Mouse (Mus musculus) stomach, embryonic 14.5 days (tissue): Measurements from ENCODE around the gene Ntn5. TPM values are rescaled to one million over a fixed set of nuclear protein-coding genes. Genes with fewer than 3 reads are reported as not detected.

Experiments used
- ATAC-seq: fragments of 200-750 bp; cut with Nextera tagmentation; 2 replicates; pipeline ENCODE4 v1.8.0; 2017; ENCODE audit warnings: low read depth, moderate TSS enrichment; ENCODE audit not compliant: insufficient number of reproducible peaks, insufficient read depth, low FRiP score
- H3K27ac ChIP-seq: fragments of 300-500 bp; sonication (generic); 2 replicates; pipeline ENCODE4 v1.5.1; 2014; ENCODE audit warnings: mild to moderate bottlenecking, low read length, moderate library complexity, mixed read lengths
- H3K27me3 ChIP-seq: fragments of 300-500 bp; sonication (generic); 2 replicates; pipeline ENCODE4 v1.6.1; 2014; ENCODE audit warnings: low read length, control low read depth, mixed read lengths; ENCODE audit not compliant: control insufficient read depth, insufficient read depth
- H3K36me3 ChIP-seq: fragments of 300-500 bp; sonication (generic); 2 replicates; pipeline ENCODE4 v1.6.1; 2014; ENCODE audit warnings: mild to moderate bottlenecking, control low read depth, low read length, moderate library complexity, mixed read lengths; ENCODE audit not compliant: control insufficient read depth, insufficient read depth
- H3K4me1 ChIP-seq: fragments of 300-500 bp; sonication (generic); 2 replicates; pipeline ENCODE4 v1.6.1; 2014; ENCODE audit warnings: low read length, control low read depth, mixed read lengths; ENCODE audit not compliant: control insufficient read depth, insufficient read depth
- H3K4me2 ChIP-seq: fragments of 300-500 bp; sonication (generic); replicated peaks from 2 replicates; pipeline ENCODE4 v1.6.1; 2014; ENCODE audit warnings: low read depth, low read length, control low read depth
- H3K4me3 ChIP-seq: fragments of 300-500 bp; sonication (generic); 2 replicates; pipeline ENCODE4 v1.5.1; 2014; ENCODE audit warnings: low read depth, low read length, control low read depth
- H3K9ac ChIP-seq: fragments of 300-500 bp; sonication (generic); replicated peaks from 2 replicates; pipeline ENCODE4 v1.6.1; 2014; ENCODE audit warnings: low read depth, mild to moderate bottlenecking, control low read depth, low read length, moderate library complexity, mixed read lengths
- H3K9me3 ChIP-seq: fragments of 300-500 bp; sonication (generic); 2 replicates; pipeline ENCODE4 v1.6.1; 2016; ENCODE audit warnings: low read depth, low read length, control low read depth; ENCODE audit not compliant: control insufficient read depth
- WGBS: fragments of 180-500 bp; shearing (Covaris S2); extraction: QIAGEN DNeasy Blood & Tissue Kit; methylation state at CpG from one replicate; pipeline ENCODE4 v1.1.7; 2014; 5-methylcytosine and 5-hydroxymethylcytosine counted together
- polyA plus RNA-seq: library from polyadenylated mRNA; unstranded; fragments of >200 nt; fragmentation: Nextera tagmentation; extraction: Ambion mirVana; gene quantifications from 2 replicates; pipeline ENCODE4 v1.2.1, GENCODE M21; 2014

Ntn5 gene
- 0.67 and 1.0 TPM in 2 replicates for polyA plus RNA-seq

DNA sequence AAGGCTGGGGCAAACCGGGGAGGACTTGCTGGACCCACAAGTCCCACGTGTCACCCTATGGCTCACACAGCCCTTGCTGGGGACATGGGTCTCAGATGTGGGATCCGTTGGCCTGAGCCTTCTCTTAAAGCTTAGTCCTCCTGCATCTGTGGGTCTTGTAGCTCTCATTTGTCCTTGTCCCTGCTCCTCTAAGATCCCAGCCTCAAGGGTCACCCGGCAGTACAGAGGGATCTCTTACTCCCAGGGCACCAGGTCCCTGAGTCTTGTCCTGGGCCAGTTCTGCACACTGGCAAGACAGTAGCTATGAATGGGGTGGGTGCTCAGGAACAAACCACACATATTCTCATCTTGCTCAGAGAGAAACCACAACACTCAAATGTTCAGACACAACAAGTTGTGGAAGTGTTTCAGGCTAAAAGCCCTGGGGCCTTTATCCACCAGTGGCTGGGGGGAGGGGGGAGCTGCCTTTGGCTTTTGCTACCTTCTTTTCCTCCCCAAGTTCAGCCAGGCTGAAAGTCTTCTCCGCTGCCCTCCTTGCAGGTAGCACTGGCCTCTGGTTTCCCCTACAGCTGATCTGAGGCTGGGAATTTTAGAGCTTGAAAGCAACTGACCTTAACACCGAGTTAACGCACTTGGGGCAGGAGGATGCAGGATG lies at the start of gene Ntn5:
TSS of gene Ntn5 (plus strand) at position 627 of the 655 bp plus-strand sequence.
- Histone ChIP-seq H3K4me1 (peaks cover 28% of the 10 kb centered on the region), H3K9ac (no peak within 1 kb of the TSS), H3K4me3 (no peak within 1 kb of the TSS), H3K36me3 (no peaks in the 10 kb centered on the region), H3K27ac (no peak within 1 kb of the TSS; the same call in 1 of the 2 replicates), H3K9me3 (no peaks in the 10 kb centered on the region), H3K27me3 (no peaks in the 10 kb centered on the region), H3K4me2 (no peak within 1 kb of the TSS)
- no peak for ATAC-seq
- WGBS, result 68% methylated on average over 7 of the region's 7 CpGs

DNA sequence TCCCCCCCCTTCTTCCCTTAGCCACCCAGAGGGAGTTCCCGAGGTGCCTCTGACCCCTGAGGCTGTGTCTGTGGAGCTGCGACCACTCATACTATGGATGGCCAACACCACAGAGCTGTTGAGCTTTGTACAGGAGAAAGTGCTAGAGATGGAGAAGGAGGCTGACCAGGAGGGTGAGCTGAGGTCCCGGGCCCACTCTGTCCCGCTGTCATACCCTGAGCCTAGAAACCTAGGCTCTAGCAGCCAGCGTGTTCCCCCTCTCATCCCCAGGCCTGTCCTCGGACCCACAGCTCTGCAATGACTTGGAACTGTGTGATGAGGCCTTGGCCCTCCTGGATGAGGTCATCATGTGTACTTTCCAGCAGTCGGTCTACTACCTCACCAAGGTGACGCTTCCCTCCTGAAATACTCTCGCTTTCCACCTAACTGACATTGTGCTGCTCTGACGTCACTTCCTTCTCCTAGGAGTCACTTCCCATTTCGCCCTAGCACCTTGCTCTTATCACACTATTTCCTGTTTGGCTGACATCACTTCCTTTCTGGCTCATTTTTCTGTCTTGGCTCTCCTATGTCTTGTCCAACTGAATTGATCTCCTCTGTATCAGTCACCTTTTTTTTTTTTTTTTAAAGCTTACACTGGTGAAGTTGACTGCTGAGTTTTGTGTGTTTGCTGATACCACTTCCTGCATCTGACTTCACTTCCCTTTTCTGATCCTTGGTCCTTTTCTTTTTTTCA lies 48.7 kb upstream of the Ntn5 start:
- H3K4me2 ChIP-seq, result no peak overlapping the region
- 84% methylated on average over 11 of the region's 11 CpGs for WGBS
- H3K9ac ChIP-seq, result no peak overlapping the region
- H3K27me3 ChIP-seq, result no peaks in the 10 kb centered on the region
- H3K36me3 ChIP-seq, result peaks cover 3% of the 10 kb centered on the region; the same call in 1 of the 2 replicates
- no peak for ATAC-seq
- no peak overlapping the region for H3K27ac ChIP-seq
- no peak overlapping the region for H3K4me3 ChIP-seq
- H3K9me3 ChIP-seq, result no peaks in the 10 kb centered on the region; the same call in 1 of the 2 replicates
- H3K4me1 ChIP-seq, result peaks cover 9% of the 10 kb centered on the region

- Histone ChIP-seq H3K9ac (no peak overlapping the region), H3K27ac (peak overlapping the region; percentile 7; the same call in 1 of the 2 replicates), H3K36me3 (peaks cover 3% of the 10 kb centered on the region; the same call in 1 of the 2 replicates), H3K27me3 (no peaks in the 10 kb centered on the region), H3K4me1 (peaks cover 15% of the 10 kb centered on the region), H3K4me2 (no peak overlapping the region), H3K4me3 (no peak overlapping the region), H3K9me3 (no peaks in the 10 kb centered on the region; the same call in 1 of the 2 replicates)
- no peak for ATAC-seq
- WGBS, result 72% methylated on average over 15 of the region's 15 CpGs
Measured at GRCm38 (mm10) chr7:45635711-45636688, 47.8 kb upstream of the Ntn5 start.

- no peak overlapping the region for H3K27ac ChIP-seq
- H3K9me3 ChIP-seq, result no peaks in the 10 kb centered on the region; the same call in 1 of the 2 replicates
- no peak overlapping the region for H3K4me3 ChIP-seq
- H3K36me3 ChIP-seq, result peaks cover 3% of the 10 kb centered on the region; the same call in 1 of the 2 replicates
- 92% methylated on average over 6 of the region's 6 CpGs for WGBS
- no peaks in the 10 kb centered on the region for H3K27me3 ChIP-seq
- peaks cover 32% of the 10 kb centered on the region for H3K4me1 ChIP-seq
- no peak for ATAC-seq
- H3K4me2 ChIP-seq, result peak overlapping the region; percentile 39; the same call in 1 of the 2 replicates
- H3K9ac ChIP-seq, result no peak overlapping the region
Measured at GRCm38 (mm10) chr7:45637710-45638109, 46.1 kb upstream of the Ntn5 start.

- H3K4me2 ChIP-seq, result peak overlapping the region; percentile 39
- peaks cover 37% of the 10 kb centered on the region for H3K4me1 ChIP-seq
Measured at GRCm38 (mm10) chr7:45638623-45639401, 45.0 kb upstream of the Ntn5 start.

DNA sequence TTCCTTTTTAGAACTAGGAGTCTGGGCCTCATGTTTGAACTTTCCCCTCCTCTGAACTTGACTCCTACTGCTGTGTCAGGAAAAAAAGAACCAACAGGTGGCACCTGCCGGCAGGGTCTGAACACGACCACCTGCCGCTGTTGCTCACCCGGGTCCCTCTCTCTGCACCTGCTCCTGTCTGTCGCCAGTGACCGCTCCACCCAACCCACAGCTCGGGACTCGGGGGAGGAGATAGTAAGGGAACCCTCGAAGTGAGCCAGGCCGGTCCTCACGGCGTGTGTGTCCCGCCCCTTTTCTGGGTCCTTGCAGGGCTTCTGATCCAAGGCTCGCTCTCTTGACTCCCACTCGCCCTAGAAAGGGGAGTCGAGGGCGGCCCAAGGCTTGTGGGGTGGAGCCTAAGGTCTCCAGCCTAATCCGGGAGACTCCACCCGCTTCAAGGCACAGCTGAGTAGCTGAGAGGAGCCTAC lies 44.2 kb upstream of the Ntn5 start, which contains the start of gene Mamstr:
TSS of gene Mamstr (plus strand) at position 417 of the 467 bp plus-strand sequence.
- Histone ChIP-seq H3K9ac (no peak within 1 kb of the TSS), H3K27ac (no peak within 1 kb of the TSS), H3K4me3 (no peak within 1 kb of the TSS), H3K27me3 (no peaks in the 10 kb centered on the region), H3K4me2 (no peak within 1 kb of the TSS), H3K36me3 (peaks cover 3% of the 10 kb centered on the region; the same call in 1 of the 2 replicates), H3K4me1 (peaks cover 42% of the 10 kb centered on the region), H3K9me3 (no peaks in the 10 kb centered on the region; the same call in 1 of the 2 replicates)
- 26% methylated on average over 19 of the region's 19 CpGs for WGBS
- ATAC-seq, result no peak

More at GRCm38 (mm10) chr7:45638623-45639401, 45.0 kb upstream of the Ntn5 start:
- 20% methylated on average over 29 of the region's 29 CpGs for WGBS
- peaks cover 3% of the 10 kb centered on the region; the same call in 1 of the 2 replicates for H3K36me3 ChIP-seq
- peak; percentile 88 for ATAC-seq
- no peak overlapping the region for H3K27ac ChIP-seq
- H3K9ac ChIP-seq, result no peak overlapping the region
- H3K9me3 ChIP-seq, result no peaks in the 10 kb centered on the region; the same call in 1 of the 2 replicates
- H3K27me3 ChIP-seq, result no peaks in the 10 kb centered on the region
- H3K4me3 ChIP-seq, result peak overlapping the region; percentile 19

- H3K4me1 ChIP-seq, result peaks cover 46% of the 10 kb centered on the region
- H3K36me3 ChIP-seq, result peaks cover 3% of the 10 kb centered on the region; the same call in 1 of the 2 replicates
- H3K4me2 ChIP-seq, result no peak overlapping the region
- H3K9me3 ChIP-seq, result no peaks in the 10 kb centered on the region; the same call in 1 of the 2 replicates
- H3K27me3 ChIP-seq, result no peaks in the 10 kb centered on the region
- H3K4me3 ChIP-seq, result no peak overlapping the region
- ATAC-seq, result no peak
- no peak overlapping the region for H3K27ac ChIP-seq
- H3K9ac ChIP-seq, result no peak overlapping the region
- 76% methylated on average over 19 of the region's 19 CpGs for WGBS
Measured at GRCm38 (mm10) chr7:45640191-45640957, 43.4 kb upstream of the Ntn5 start.
